Mouse (Mus musculus): ENCODE measurements around the gene Gprin2.

Gprin2 gene

DNA sequence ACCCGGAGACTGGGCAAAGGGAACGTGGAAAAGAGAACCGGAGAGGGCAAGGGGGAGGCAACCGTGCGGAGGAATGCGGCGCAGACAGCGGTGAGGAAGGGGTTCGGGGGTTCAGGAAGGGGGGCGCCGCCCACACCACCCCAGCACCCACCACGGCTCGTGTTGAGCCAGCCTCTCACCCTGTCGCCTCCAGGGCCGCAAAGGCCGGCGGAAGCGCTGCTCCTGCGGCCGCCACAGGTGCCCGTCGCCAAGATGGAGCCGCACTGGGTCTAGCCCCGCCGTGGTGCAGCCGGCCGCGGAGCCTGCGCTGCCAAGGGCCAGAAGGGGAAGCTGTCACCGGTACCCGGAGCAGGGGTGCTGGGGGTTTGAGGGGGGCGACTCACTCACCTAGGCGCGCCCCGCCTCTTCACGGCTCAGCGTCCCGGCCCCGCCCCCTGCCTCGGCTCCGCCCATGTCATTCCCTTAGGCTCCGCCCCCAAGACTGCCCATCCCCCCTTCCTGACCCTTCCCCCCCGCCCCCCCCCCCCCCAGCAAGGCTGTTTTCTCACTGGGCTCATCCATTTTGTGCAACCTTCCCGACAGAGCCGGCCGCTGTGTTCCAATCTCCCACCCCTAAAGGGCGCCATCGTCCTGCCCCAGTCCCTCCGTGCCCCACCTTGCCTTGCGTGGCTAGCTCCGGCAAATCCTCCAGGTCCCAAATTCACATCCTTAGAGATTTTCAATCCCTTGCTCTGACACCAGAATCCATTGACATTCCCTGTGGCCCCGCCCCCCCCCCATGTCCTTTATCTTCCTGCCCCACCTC is at the start of gene Gprin2:
Gprin2 (minus strand) TSS at position 423 of the 805 bp plus-strand sequence.
- peak in 1 of 2 experiments; percentile 67 for DNase-seq (ENCODE audit: low spot score in 2 of 2)

GRCm38 (mm10) chr14:34240676-34241075 is 39.2 kb upstream of the Gprin2 start:
- DNase-seq (ENCODE audit: low spot score in 2 of 2): peak in 1 of 2 experiments; percentile 4

DNA sequence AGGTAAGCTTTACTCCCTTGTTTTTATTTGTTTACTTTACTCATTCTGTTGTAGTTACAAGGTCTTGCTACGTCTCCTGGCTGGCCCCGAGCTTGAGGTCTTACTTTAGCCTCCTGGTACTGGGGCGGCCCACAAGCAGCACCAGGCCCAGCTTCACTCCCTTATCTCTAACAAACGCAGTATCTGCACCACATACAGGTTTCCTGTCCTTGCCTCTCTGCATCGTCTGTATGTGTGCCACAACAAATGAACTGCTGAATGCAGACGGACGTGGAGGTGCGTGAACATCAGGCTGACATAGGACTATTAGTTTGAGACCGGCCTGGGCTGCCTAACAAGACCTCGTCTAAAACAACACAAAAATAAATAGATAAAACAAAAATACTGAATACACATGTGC is 38.8 kb upstream of the Gprin2 start:
- DNase-seq (ENCODE audit: low spot score in 2 of 2): no peak

GRCm38 (mm10) chr14:34234630-34235380 is 33.4 kb upstream of the Gprin2 start:
- DNase-seq (ENCODE audit: low spot score in 2 of 2): peak in 1 of 2 experiments; percentile 64

- peak in 1 of 2 experiments; percentile 38 for DNase-seq (ENCODE audit: low spot score in 2 of 2)
Measured at GRCm38 (mm10) chr14:34233846-34234245, 32.4 kb upstream of the Gprin2 start.

DNA sequence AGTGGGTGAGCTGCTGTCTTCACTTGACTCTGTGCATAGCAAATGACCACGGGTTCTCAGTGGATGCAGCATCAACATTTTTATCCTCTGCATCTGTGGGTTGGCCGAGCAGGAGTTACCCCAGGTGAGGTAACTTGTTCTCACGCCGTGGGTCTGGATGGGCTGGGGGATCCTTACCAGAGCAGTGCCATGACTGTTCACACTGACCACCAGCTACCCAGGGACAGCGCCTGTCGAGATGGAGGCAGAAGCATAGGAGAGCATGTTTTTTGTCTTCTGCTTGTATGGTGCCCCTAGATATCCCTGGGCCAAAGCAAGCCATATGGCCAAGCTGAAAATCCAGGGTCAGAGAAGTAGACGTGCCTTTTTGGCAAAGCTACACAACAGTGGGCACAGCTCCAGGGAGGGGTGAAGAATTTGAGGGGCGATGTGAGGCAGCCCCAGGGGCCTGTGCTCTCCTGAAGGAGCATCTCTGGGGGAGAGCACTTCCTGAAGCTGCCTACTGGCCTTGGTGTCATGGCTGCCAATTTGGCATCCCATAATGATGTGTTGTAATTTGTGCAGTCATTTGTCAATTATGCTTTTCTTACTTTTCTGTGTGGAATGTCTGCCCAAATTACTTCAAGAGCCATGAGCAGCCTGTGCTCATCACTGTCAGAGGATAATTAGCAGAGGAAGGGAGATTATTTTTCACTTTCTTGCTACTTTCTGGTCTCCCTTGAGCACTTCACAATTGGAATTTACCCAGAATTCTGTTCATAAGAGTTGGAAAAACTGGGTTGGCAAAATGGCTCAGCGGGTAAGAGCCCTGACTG is 31.6 kb upstream of the Gprin2 start:
- DNase-seq (ENCODE audit: low spot score in 2 of 2): peak in 1 of 2 experiments; percentile 49

DNA sequence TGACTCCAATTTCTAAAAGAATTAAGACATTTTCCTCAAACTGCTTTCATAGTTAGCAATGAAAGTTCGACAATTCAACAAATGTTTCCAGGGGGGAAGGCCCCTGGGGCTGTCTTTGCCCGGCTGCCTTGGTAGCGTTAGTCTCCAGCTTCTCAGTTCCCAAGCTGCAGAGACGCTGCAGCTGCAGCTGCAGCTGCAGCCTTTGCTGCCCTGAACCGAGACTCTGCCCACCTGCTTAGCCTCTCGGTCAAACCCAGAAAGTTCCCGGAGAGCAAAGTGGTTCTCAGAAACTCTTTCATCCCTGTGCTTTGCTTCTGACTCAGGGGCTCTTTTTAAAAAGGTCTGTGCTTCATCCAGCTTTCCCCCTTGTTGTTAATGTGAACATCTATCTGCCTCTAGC is 30.9 kb upstream of the Gprin2 start:
- peak in 1 of 2 experiments; percentile 34 for DNase-seq (ENCODE audit: low spot score in 2 of 2)

DNA sequence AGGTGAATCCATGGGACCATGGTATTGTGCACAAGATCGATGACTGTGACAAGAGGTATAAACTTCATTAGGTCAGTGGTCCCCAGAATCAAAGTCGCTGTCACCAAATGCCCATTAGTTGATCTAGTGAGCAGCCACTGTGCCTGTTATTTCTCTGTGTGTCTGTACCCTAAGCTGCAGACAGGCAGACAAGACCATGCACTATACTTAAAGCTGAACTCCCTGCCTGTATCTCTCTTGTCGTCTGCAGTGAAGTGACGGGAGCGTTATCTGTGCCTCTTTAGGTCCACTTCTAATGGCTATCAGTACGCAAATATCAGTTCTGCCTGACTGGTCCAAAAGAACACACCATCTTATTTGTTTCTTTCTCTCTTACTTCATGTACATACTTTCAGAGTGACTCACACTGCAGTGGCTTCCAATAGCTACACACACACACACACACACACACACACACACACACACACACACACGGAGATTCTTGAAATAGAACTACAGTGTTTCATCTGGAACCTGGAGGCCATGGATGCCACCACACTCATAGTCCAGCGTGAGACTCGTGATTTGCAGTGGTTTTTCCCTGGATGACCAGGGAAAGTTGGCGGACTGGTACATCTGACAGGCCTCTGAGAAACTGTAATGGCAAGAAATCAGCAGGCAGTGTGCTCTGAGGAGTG is 27.5 kb upstream of the Gprin2 start:
- no peak for DNase-seq (ENCODE audit: low spot score in 2 of 2)

GRCm38 (mm10) chr14:34227981-34228380 is 26.5 kb upstream of the Gprin2 start:
- no peak for DNase-seq (ENCODE audit: low spot score in 2 of 2)

DNA sequence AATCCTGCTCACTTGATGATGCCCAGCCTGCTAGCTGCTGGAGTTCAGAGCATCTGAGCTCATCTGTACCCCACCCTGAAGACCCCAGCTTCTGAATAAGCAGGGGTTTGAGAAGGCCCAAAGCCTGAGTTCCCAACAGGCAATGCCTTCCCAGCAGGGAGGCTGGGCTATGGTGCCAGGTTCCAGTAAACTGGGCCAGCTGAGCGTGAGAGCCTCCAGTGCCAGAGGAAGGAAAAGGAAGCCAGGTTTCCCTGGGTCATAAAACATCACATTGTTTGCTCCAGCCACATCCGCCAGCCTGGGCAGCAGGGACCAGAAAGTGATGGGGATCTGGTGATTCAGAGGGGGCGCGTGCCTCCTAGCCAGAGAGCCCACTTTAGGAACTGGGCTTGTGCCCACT is 25.1 kb upstream of the Gprin2 start:
- no peak for DNase-seq (ENCODE audit: low spot score in 2 of 2)

DNA sequence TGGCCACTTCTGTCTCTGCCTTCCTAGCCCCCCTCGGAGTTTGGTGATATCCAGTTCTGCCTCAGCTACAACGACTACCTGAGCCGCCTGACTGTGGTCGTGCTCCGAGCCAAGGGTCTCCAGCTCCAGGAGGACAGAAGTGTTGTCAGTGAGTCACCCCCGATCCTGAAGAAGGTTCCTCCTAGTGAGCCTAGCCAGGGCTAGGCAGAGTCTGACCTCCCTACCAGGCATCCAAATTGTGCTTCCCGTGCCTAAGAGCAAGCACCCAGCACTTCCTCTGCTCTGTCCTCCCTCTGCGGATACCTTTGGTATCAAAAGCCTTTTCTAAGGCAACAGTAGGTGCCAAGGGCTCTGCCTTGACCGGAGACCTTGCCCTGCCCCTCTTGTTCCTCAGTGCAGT is 24.5 kb upstream of the Gprin2 start:
- no peak for DNase-seq (ENCODE audit: low spot score in 2 of 2)

DNA sequence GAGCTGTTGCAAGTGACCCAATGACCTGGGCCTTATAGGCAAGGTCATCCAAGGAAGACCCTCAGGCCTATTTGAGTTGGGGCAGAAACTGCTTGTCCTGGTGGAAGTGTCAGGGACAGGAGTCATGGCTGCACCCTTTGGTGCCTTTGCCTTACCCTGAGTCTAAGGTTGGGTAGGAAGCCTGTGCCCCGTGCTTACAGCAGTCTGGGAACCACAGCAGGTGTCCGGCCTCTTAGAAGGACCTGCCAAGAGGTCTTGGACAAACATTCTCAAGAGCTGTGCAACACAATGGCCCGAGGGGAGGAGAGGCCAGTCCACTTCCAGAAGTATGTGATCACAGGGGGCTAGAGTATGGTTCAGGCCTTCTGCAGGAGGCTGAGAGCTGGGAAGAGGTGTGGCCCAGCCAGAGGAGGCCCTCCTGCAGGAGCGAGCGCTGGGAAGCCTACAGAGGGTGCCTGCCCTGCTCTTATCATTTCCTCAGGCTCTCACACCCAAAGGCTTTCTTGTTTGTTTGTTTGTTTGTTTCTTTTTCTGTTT is 22.0 kb upstream of the Gprin2 start:
- no peak for DNase-seq (ENCODE audit: low spot score in 2 of 2)

- no peak for DNase-seq (ENCODE audit: low spot score in 2 of 2)
Measured at GRCm38 (mm10) chr14:34221416-34222077, 20.1 kb upstream of the Gprin2 start.

DNA sequence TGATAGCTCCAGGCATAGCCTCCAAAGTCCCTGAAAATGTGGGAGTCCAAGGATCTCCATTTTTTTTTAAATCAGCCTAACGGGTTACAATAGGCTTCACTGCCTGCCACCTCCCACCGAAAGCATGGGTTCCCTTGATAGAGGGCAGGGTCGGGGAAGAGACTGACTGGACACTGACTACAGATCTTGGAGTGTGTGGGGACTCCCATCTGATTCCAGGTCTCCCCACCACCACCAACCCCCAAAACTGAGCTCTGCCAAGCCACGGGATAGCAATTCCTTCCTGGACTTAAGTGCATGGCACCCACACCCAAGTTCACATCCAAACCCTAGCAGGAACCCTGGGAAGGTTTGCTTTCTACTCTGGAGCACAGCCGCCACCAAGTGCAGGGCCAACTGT is 19.0 kb upstream of the Gprin2 start:
- no peak for DNase-seq (ENCODE audit: low spot score in 2 of 2)

GRCm38 (mm10) chr14:34219786-34220198 is 18.3 kb upstream of the Gprin2 start:
- DNase-seq (ENCODE audit: low spot score in 2 of 2): peak in 1 of 2 experiments; percentile 60

DNA sequence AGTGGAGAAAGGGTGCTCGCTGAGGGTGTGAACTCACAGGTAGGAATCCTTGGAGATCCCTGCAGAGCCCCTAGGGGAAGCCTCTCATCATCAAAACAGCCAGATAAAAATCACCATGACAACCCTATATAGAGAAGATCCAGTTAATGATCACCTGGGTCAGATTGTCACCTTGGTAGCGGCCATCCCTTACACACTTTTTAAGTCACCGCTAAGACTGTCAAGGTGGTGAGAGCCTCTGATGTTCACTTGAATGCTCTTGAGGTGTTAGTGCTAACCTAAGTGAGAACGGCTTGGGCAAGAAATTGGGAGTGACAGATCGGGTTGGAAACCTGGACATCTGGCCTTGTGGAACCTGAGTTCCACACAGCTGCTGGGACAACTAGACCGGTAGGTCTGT is 17.8 kb upstream of the Gprin2 start, which contains the start of gene Syt15:
Syt15 (plus strand) TSS at position 301 of the 400 bp plus-strand sequence.
- no peak for DNase-seq (ENCODE audit: low spot score in 2 of 2)

- DNase-seq (ENCODE audit: low spot score in 2 of 2): no peak
Measured at GRCm38 (mm10) chr14:34215451-34216127, 14.1 kb upstream of the Gprin2 start.

- no peak for DNase-seq (ENCODE audit: low spot score in 2 of 2)
Measured at GRCm38 (mm10) chr14:34209942-34210341, 8.5 kb upstream of the Gprin2 start.

DNA sequence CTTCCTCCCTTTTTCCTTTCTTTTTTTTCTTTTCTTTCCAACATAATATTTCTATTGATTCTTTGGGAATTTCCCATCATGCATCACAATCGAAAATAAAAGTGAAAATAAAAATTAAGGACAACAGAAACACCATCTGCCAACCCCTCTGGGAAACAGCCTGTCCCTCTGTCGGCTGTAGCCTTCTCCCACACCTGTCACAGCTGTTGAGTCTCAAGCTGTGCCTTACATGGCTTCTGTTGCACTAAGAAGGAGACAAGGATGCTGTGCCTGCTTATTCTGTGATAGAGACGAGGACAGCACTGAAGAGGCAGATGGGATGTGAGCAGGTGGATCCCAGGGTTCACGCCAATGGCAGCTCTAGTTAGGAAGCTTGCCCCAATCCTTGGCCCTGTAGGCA is 7.6 kb upstream of the Gprin2 start:
- no peak for DNase-seq (ENCODE audit: low spot score in 2 of 2)

- DNase-seq (ENCODE audit: low spot score in 2 of 2): no peak
Measured at GRCm38 (mm10) chr14:34208651-34209050, 7.2 kb upstream of the Gprin2 start.
